Mouse (Mus musculus) heart, postnatal 36 days (tissue): Measurements from ENCODE around the gene Cdc25b. TPM values are rescaled to one million over a fixed set of nuclear protein-coding genes. Genes with fewer than 3 reads are reported as not detected.
"Not testable (repeated sequence)": the region's sequence is repeated elsewhere in the genome, so short reads cannot be mapped to it uniquely, and the experiment has no call there.

Experiments
- DNase-seq, 2 experiments: peaks; one replicate each; pipeline ENCODE4 v3.0.0; 2021 to 2022
- intact Hi-C: fragments of 180-260 bp; cut with DNase I; formaldehyde crosslinking; loops from one replicate; pipeline ENCODE4 v1.15.1; 2025
- total RNA-seq, 2 experiments: library from RNA; stranded (reverse); gene quantifications; 2 replicates each; pipeline ENCODE4 v1.2.3; 2021

The Cdc25b gene
- total RNA-seq, 2 experiments from 2014 or later = 6.1 to 7.0 TPM

DNA sequence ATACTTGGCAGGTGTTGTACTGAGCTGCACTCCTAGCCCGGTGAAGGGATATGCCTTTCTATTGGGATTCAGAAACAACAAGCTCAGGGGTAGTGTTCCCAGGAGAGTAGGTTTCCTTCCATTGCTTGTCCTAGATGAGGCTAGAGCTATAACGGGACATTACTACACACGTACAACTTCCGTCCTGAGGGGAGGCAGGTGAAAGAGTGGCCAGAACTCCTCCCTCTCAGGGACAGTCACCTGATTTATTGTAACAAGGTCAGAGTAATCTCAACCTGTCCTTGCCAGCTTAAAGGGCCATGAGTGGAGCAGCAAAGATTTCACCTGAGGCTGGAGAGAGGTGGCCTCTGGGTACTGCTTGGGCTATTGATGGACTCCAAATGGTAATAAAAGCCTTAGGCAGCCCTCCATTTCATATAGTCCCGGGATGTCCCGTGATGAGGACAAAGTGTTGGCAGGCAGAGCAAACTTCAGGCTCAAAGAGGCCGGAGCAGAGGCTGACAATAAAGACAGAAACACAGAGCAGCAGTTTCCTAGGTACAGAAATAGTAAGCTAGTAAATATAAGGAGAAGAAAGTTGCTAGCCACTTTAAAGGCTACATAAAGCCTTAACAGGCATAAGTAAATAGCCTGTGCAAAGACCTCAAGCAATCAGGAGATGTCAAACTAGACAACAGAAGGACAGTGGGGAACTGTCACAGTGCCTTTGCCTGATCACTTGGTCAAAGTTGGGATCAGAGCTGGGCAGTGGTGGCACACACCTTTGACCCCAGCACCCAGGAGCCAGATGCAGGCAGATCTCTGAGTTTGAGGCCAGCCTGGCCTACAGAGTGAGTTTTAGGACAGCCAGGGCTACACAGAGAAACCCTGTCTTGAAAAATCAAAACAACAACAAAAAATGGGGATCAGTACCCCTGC lies 29.5 kb downstream of the Cdc25b start:
- peak; percentile 25 to 54 for DNase-seq
- intact Hi-C loops = loop anchor here (2.0 kb wide), 1 partner anchor 17 kb away; no protein-coding TSS in a partner anchor

- no peak for DNase-seq
These were observed 33.3 kb downstream of the Cdc25b start for GRCm38 (mm10) chr2:131220030-131220429.

GRCm38 (mm10) chr2:131221853-131222515 lies 35.2 kb downstream of the Cdc25b start:
- DNase-seq = no peak

More at GRCm38 (mm10) chr2:131220030-131220429, 33.3 kb downstream of the Cdc25b start:
- intact Hi-C loops = no loop called here

DNA sequence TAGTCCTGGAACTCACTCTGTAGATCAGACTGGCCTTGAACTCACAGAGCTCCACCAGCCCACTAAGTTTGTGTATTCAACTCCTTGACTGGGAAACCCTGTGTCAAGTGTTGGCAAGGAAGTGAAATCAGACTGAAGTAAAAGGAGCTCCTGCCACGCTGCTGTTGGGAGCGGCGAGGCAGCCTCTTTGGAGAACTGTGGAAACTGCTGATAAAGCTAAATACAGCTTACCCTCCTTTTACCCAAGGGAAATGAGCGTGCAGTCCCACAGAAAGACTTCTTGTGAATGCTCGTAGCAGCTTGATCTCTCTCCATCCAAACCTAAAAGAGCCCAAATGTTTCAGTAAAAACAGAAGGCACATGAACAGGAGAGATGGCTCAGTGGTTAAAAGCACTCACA lies 35.8 kb downstream of the Cdc25b start:
- intact Hi-C loops = loop anchor here (2.0 kb wide), 1 partner anchor 22 kb away; no protein-coding TSS in a partner anchor
- no peak for DNase-seq

More at GRCm38 (mm10) chr2:131221853-131222515, 35.2 kb downstream of the Cdc25b start:
- intact Hi-C loops = loop anchor here (2.0 kb wide), 1 partner anchor 23 kb away; no protein-coding TSS in a partner anchor

GRCm38 (mm10) chr2:131223569-131223968 lies 36.8 kb downstream of the Cdc25b start:
- intact Hi-C loops = loop anchor here (2.0 kb wide), 1 partner anchor 21 kb away; no protein-coding TSS in a partner anchor
- no peak for DNase-seq

- intact Hi-C loops = no loop called here
- DNase-seq = no peak
These were observed 38.4 kb downstream of the Cdc25b start for GRCm38 (mm10) chr2:131225178-131225577.

- not testable (repeated sequence) for DNase-seq
These were observed 39.9 kb downstream of the Cdc25b start for GRCm38 (mm10) chr2:131226669-131227068.

GRCm38 (mm10) chr2:131227243-131227642 lies 40.5 kb downstream of the Cdc25b start:
- intact Hi-C loops = no loop called here
- DNase-seq = no peak

More at GRCm38 (mm10) chr2:131226669-131227068, 39.9 kb downstream of the Cdc25b start:
- intact Hi-C loops = not testable (repeated sequence)

DNA sequence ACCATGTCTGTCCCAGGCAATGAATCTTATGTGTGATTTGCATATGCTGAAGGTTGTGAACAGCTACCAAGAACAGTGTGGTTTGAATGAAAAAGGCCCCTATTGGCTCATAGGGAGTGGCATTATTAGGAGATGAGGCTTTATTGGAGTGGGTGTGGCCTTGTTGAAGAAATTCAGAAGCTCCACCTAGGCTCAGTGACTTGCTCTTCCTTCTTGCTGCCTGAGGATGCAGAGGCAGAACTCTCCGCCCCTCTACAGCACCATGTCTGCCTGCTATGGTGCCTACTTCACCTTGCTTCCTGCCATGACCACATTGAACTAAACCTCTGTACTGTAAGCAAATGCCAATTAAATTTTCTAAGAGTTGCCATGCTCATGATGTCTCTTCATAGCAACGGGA lies 45.8 kb downstream of the Cdc25b start:
- DNase-seq = no peak
- intact Hi-C loops = loop anchor here (2.0 kb wide), 1 partner anchor 16 kb away; no protein-coding TSS in a partner anchor

GRCm38 (mm10) chr2:131233307-131234126 lies 46.8 kb downstream of the Cdc25b start, which contains the start of gene Mavs:
TSS of gene Mavs (plus strand) at chr2:131234063.
- DNase-seq = peak; percentile 92
- intact Hi-C loops = loop anchor here (2.0 kb wide), 1 partner anchor 17 kb away; no protein-coding TSS in a partner anchor

GRCm38 (mm10) chr2:131234127-131234650 lies 47.4 kb downstream of the Cdc25b start:
- intact Hi-C loops = no loop called here
- DNase-seq = no peak

- intact Hi-C loops = no loop called here
- DNase-seq = no peak
These were observed 48.4 kb downstream of the Cdc25b start for GRCm38 (mm10) chr2:131234970-131235635.

DNA sequence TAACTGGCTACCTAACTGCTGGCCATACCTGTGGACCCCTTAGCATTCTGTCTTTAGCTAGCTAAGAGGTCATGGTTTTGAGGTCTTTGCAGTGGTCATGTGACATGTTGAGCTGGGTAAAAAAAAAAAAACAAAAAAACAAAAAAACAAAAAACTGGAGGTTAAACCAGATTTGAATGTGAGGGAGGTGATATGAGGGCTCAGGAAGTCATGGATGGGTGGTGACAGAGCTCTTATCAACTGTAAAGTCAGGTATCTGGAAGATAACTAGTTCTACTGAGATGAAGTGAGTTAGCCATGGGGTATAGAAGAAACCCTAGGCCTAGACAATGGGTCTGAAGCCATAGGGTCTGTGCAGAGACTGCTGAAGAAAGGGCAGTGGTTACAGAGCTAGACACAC lies 55.4 kb downstream of the Cdc25b start:
- intact Hi-C loops = no loop called here
- no peak for DNase-seq

DNA sequence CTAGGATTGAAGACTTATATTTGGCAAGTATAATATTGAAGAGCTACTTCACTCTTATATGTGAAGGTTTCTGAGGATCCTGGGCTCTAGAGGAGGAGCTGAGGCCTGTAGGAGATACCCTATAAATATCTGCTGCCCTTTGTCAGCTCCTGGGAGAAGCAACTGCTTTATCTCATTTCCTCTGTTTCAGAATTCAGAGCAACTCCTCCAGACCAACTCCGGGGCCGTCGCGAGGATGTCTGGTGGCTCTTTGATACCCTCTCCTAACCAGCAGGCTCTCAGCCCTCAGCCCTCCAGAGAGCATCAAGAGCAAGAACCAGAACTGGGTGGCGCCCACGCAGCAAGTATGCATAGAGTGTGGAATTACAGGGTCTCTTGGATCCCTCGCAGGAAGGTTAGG lies 56.2 kb downstream of the Cdc25b start:
- no peak for DNase-seq
- intact Hi-C loops = no loop called here

Other genes with a start within 250 kb of the Cdc25b start
- gene Gfra4, start 143.9 kb upstream of the Cdc25b start, total RNA-seq = 10 to 100 TPM in 1 of 2 experiments, 1 to 10 TPM in 1; 6.9 to 10.4 TPM
- gene Adam33, start 123.1 kb upstream of the Cdc25b start, total RNA-seq = 1 to 10 TPM; 1.7 to 2.2 TPM
- 1 to 10 TPM; 1.9 to 4.6 TPM for gene Siglec1, start 100.2 kb upstream of the Cdc25b start, total RNA-seq
- 10 to 100 TPM; 32.1 to 44.1 TPM for gene Hspa12b, start 59.7 kb upstream of the Cdc25b start, total RNA-seq
- gene Gm11037, start 53.5 kb upstream of the Cdc25b start, total RNA-seq = not detected
- gene 1700037H04Rik, start 26.9 kb upstream of the Cdc25b start, total RNA-seq = 10 to 100 TPM in 1 of 2 experiments, 1 to 10 TPM in 1; 9.7 to 12.8 TPM
- gene Cenpb, start 6.9 kb upstream of the Cdc25b start, total RNA-seq = 10 to 100 TPM; 85.1 to 86.2 TPM
- gene Spef1, start 333 bp downstream of the Cdc25b start, total RNA-seq = 1 to 10 TPM; 5.7 to 6.2 TPM
- 10 to 100 TPM; 31.5 to 36.5 TPM for gene Ap5s1, start 20.1 kb downstream of the Cdc25b start, total RNA-seq
- 10 to 100 TPM; 63.9 to 69.7 TPM for gene Mavs, start 47.1 kb downstream of the Cdc25b start, total RNA-seq
- gene Pank2, start 75.5 kb downstream of the Cdc25b start, total RNA-seq = 10 to 100 TPM; 20.9 to 25.7 TPM
- gene Rnf24, start 165.9 kb downstream of the Cdc25b start, total RNA-seq = 1 to 10 TPM; 2.9 to 3.2 TPM